Mouse (Mus musculus) common myeloid progenitor, adult 5-6 weeks (primary cell): Measurements from ENCODE around the gene Mptx2. TPM values are rescaled to one million over a fixed set of nuclear protein-coding genes. Genes with fewer than 3 reads are reported as not detected.
"Not testable (repeated sequence)": the region's sequence is repeated elsewhere in the genome, so short reads cannot be mapped to it uniquely, and the experiment has no call there.

ENCODE experiments used
- ATAC-seq: replicated peaks from 2 replicates; pipeline ENCODE4 v1.8.0; 2016; ENCODE audit warnings: low read depth, mild to moderate bottlenecking, moderate TSS enrichment, inconsistent platforms; ENCODE audit not compliant: poor library complexity, severe bottlenecking
- total RNA-seq: library from RNA; stranded (forward); fragments of 200-1000, 187-1606 nt; gene quantifications from 2 replicates; pipeline ENCODE4 v1.2.3, GENCODE M21; 2017

Gene Mptx2
- total RNA-seq = not detected in 2 replicates

GRCm38 (mm10) chr1:173277677-173278076 lies at the start of gene Mptx2:
Gene Mptx2 (minus strand): TSS chr1:173277777.
- no peak for ATAC-seq

GRCm38 (mm10) chr1:173326552-173326951 lies 49.0 kb upstream of the Mptx2 start:
- ATAC-seq = no peak

- no peak for ATAC-seq
These were observed 47.8 kb upstream of the Mptx2 start for GRCm38 (mm10) chr1:173325395-173325794.

- no peak for ATAC-seq
These were observed 47.4 kb upstream of the Mptx2 start for GRCm38 (mm10) chr1:173324961-173325360.

GRCm38 (mm10) chr1:173323839-173324585 lies 46.4 kb upstream of the Mptx2 start:
- ATAC-seq = peak; percentile 66

GRCm38 (mm10) chr1:173322249-173322627 lies 44.7 kb upstream of the Mptx2 start:
- no peak for ATAC-seq

GRCm38 (mm10) chr1:173321593-173322248 lies 44.1 kb upstream of the Mptx2 start:
- no peak for ATAC-seq

GRCm38 (mm10) chr1:173317925-173318477 lies 40.4 kb upstream of the Mptx2 start:
- ATAC-seq = no peak

GRCm38 (mm10) chr1:173315725-173316124 lies 38.1 kb upstream of the Mptx2 start:
- ATAC-seq = no peak

- peak; percentile 36 for ATAC-seq
These were observed 36.0 kb upstream of the Mptx2 start for GRCm38 (mm10) chr1:173313535-173314050.

GRCm38 (mm10) chr1:173302795-173303194 lies 25.2 kb upstream of the Mptx2 start:
- not testable (repeated sequence) for ATAC-seq

- no peak for ATAC-seq
These were observed 11.9 kb downstream of the Mptx2 start, which contains the start of gene Olfr418 for GRCm38 (mm10) chr1:173265701-173266100. Gene Olfr418 (plus strand): TSS chr1:173266001.

GRCm38 (mm10) chr1:173249888-173250287 lies 27.7 kb downstream of the Mptx2 start:
- ATAC-seq = no peak

GRCm38 (mm10) chr1:173237004-173237403 lies 40.6 kb downstream of the Mptx2 start:
- peak; percentile 72 for ATAC-seq

GRCm38 (mm10) chr1:173227081-173227480 lies 50.5 kb downstream of the Mptx2 start, which contains the start of gene Fcer1a:
Gene Fcer1a (minus strand): TSS chr1:173227214.
- ATAC-seq = peak; percentile 47; the same call in 1 of the 2 replicates

Other genes starting within 250 kb of the Mptx2 start
- not detected in 2 replicates for gene Olfr1408, start 140.4 kb downstream of the Mptx2 start, total RNA-seq
- gene Olfr1406, start 87.1 kb downstream of the Mptx2 start, total RNA-seq = not detected in 2 replicates
- not detected in 2 replicates for gene Olfr218, start 80.0 kb downstream of the Mptx2 start, total RNA-seq
- not detected in 2 replicates for gene Olfr1404, start 65.4 kb downstream of the Mptx2 start, total RNA-seq
- 1.7 and 5.8 TPM in 2 replicates for gene Fcer1a, start 50.6 kb downstream of the Mptx2 start, total RNA-seq
- not detected in 2 replicates for gene Olfr418, start 11.8 kb downstream of the Mptx2 start, total RNA-seq
- gene Ackr1, start 56.0 kb upstream of the Mptx2 start, total RNA-seq = 0.37 TPM in 1 of 2 replicates, not detected in the other
- 58.6 and 72.0 TPM in 2 replicates for gene Aim2, start 73.1 kb upstream of the Mptx2 start, total RNA-seq
- gene Cadm3, start 89.9 kb upstream of the Mptx2 start, total RNA-seq = 0.05 TPM in 1 of 2 replicates, not detected in the other
- gene Ifi206, start 213.3 kb upstream of the Mptx2 start, total RNA-seq = 0.27 and 0.92 TPM in 2 replicates